Mouse (Mus musculus): ENCODE results near the gene Ube2d2b. TPM values are rescaled to one million over a fixed set of nuclear protein-coding genes. Genes with fewer than 3 reads are reported as not detected.

The Ube2d2b gene
- polyA plus RNA-seq, 1 experiment = not detected

- TF ChIP-seq POLR2A (IDR thresholded peaks at IDR 0.05; ENCODE audit: extremely low read depth, insufficient read depth, low read length) = no peak
- H3K4me3 ChIP-seq (ENCODE audit: insufficient read depth, low read length) = no peak overlapping the region
- H3K4me1 ChIP-seq (ENCODE audit: control insufficient read depth, insufficient read depth, low read length) = no peaks in the 10 kb centered on the region; the same call in 1 of the 2 replicates
- H3K27ac ChIP-seq (ENCODE audit: insufficient read depth, low read length) = no peak overlapping the region
Observed at GRCm38 (mm10) chr5:107848964-107849363, 19.1 kb downstream of the Ube2d2b start.

- Histone ChIP-seq H3K27ac (ENCODE audit: insufficient read depth, low read length) (no peak overlapping the region), H3K4me3 (ENCODE audit: insufficient read depth, low read length) (no peak overlapping the region)
- TF ChIP-seq POLR2A (IDR thresholded peaks at IDR 0.05; ENCODE audit: extremely low read depth, insufficient read depth, low read length) = no peak
- no peak for TF ChIP-seq CTCF (IDR thresholded peaks at IDR 0.05; ENCODE audit: extremely low read depth, insufficient read depth, low read length)
Observed at GRCm38 (mm10) chr5:107853807-107854206, 23.9 kb downstream of the Ube2d2b start.

DNA sequence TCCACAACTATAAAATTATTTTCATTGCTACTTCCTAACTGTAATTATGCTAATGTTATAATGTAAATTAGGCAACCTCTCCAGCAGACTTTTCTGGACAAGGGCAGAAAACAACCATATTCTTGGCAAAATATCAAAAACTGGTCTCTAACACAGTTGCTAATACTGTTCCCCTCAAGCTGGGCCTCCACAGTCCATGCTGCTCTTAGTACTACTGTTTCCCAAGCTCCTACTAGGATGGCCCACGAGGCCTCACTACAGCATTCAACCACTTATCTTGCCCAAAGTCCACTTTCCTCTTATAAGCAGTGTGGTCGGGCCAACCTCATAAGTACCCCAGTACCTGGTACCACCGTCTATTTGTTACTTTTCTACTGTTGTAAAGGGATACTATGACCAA lies 24.7 kb downstream of the Ube2d2b start:
- no peak overlapping the region for H3K4me3 ChIP-seq (ENCODE audit: insufficient read depth, low read length)
- TF ChIP-seq CTCF (IDR thresholded peaks at IDR 0.05; ENCODE audit: extremely low read depth, insufficient read depth, low read length) = no peak
- no peak for TF ChIP-seq POLR2A (IDR thresholded peaks at IDR 0.05; ENCODE audit: extremely low read depth, insufficient read depth, low read length)
- H3K27ac ChIP-seq (ENCODE audit: insufficient read depth, low read length) = no peak overlapping the region
- peaks cover 1% of the 10 kb centered on the region; the same call in 1 of the 2 replicates for H3K4me1 ChIP-seq (ENCODE audit: control insufficient read depth, insufficient read depth, low read length)

More at GRCm38 (mm10) chr5:107853807-107854206, 23.9 kb downstream of the Ube2d2b start:
- peaks cover 1% of the 10 kb centered on the region; the same call in 1 of the 2 replicates for H3K4me1 ChIP-seq (ENCODE audit: control insufficient read depth, insufficient read depth, low read length)

DNA sequence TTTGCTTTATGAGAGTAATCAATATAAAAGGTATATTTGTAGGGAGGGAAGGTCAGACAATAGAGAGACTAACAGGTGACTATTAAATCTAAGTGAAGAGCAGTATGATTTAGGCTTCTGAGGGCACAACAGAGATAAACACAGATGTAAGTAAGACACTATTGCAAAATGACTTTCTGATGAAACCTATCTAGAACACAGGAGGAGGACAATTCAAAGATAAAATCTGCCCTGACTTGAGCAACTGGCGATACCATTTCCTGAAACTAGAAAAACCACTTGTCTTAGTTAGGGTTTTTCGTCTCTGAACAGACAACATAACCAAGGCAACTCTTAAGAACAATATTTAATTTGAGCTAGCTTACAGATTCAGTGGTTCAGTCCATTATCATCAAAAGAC lies 25.6 kb downstream of the Ube2d2b start:
- no peak overlapping the region for H3K4me3 ChIP-seq (ENCODE audit: insufficient read depth, low read length)
- no peak overlapping the region for H3K27ac ChIP-seq (ENCODE audit: insufficient read depth, low read length)
- H3K4me1 ChIP-seq (ENCODE audit: control insufficient read depth, insufficient read depth, low read length) = peaks cover 1% of the 10 kb centered on the region; the same call in 1 of the 2 replicates
- TF ChIP-seq POLR2A (IDR thresholded peaks at IDR 0.05; ENCODE audit: extremely low read depth, insufficient read depth, low read length) (no peak), CTCF (IDR thresholded peaks at IDR 0.05; ENCODE audit: extremely low read depth, insufficient read depth, low read length) (no peak)

DNA sequence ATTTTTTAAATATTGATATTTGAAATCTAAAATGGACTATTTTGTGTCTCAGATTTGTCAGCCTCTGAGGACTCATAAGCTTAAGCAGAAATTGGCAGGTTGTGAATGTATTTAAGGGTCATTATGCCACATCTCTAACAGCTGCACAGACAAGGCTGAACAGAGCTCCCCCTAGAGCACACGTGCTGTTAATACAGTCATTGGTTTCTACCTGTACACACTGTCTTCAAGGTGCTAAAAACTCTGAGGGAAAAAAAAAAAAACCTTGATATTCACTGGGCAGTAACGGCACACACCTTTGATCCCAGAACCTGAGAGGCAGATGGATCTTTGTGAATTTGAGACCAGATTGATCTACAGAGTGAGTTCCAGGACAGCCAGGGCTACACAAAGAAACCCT lies 29.1 kb downstream of the Ube2d2b start:
- Histone ChIP-seq H3K27ac (ENCODE audit: insufficient read depth, low read length) (no peak overlapping the region), H3K4me1 (ENCODE audit: control insufficient read depth, insufficient read depth, low read length) (peaks cover 1% of the 10 kb centered on the region; the same call in 1 of the 2 replicates), H3K4me3 (ENCODE audit: insufficient read depth, low read length) (no peak overlapping the region)
- no peak for TF ChIP-seq POLR2A (IDR thresholded peaks at IDR 0.05; ENCODE audit: extremely low read depth, insufficient read depth, low read length)
- TF ChIP-seq CTCF (IDR thresholded peaks at IDR 0.05; ENCODE audit: extremely low read depth, insufficient read depth, low read length) = peak; percentile 35

DNA sequence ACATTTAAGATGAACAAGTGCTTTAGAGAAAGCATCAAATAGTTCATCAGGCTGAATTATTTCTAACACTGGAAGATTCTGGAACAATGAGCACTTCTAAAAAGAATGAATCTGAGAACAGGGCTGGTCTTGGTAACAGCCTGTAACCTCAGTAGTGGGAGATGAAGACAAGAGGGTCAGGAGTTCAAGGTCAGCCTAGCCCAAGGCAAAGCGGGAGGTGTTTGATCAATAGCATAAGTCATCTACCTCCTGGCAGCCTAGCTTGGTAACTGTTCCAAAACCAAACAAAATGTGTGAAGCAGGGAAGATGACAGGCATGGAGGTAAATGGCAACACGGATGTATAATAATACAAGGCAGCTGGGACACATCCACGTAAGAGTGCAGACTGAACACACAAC lies 34.1 kb downstream of the Ube2d2b start:
- Histone ChIP-seq H3K4me3 (ENCODE audit: insufficient read depth, low read length) (no peak overlapping the region), H3K4me1 (ENCODE audit: control insufficient read depth, insufficient read depth, low read length) (peaks cover 2% of the 10 kb centered on the region; the same call in 1 of the 2 replicates), H3K27ac (ENCODE audit: insufficient read depth, low read length) (no peak overlapping the region)
- TF ChIP-seq CTCF (IDR thresholded peaks at IDR 0.05; ENCODE audit: extremely low read depth, insufficient read depth, low read length) (no peak), POLR2A (IDR thresholded peaks at IDR 0.05; ENCODE audit: extremely low read depth, insufficient read depth, low read length) (no peak)

- TF ChIP-seq POLR2A (IDR thresholded peaks at IDR 0.05; ENCODE audit: extremely low read depth, insufficient read depth, low read length) = no peak
- TF ChIP-seq CTCF (IDR thresholded peaks at IDR 0.05; ENCODE audit: extremely low read depth, insufficient read depth, low read length) = no peak
- H3K4me1 ChIP-seq (ENCODE audit: control insufficient read depth, insufficient read depth, low read length) = peaks cover 2% of the 10 kb centered on the region; the same call in 1 of the 2 replicates
Observed at GRCm38 (mm10) chr5:107866127-107867126, 36.5 kb downstream of the Ube2d2b start.

GRCm38 (mm10) chr5:107867970-107868904 lies 38.3 kb downstream of the Ube2d2b start:
- TF ChIP-seq CTCF (IDR thresholded peaks at IDR 0.05; ENCODE audit: extremely low read depth, insufficient read depth, low read length) (no peak), POLR2A (IDR thresholded peaks at IDR 0.05; ENCODE audit: extremely low read depth, insufficient read depth, low read length) (no peak)
- peak overlapping the region; percentile 76 for H3K27ac ChIP-seq (ENCODE audit: insufficient read depth, low read length)
- H3K4me1 ChIP-seq (ENCODE audit: control insufficient read depth, insufficient read depth, low read length) = peaks cover 4% of the 10 kb centered on the region
- peak overlapping the region; percentile 81 for H3K4me3 ChIP-seq (ENCODE audit: insufficient read depth, low read length)

More at GRCm38 (mm10) chr5:107866127-107867126, 36.5 kb downstream of the Ube2d2b start:
- Histone ChIP-seq H3K27ac (ENCODE audit: insufficient read depth, low read length) (no peak overlapping the region), H3K4me3 (ENCODE audit: insufficient read depth, low read length) (no peak overlapping the region)

DNA sequence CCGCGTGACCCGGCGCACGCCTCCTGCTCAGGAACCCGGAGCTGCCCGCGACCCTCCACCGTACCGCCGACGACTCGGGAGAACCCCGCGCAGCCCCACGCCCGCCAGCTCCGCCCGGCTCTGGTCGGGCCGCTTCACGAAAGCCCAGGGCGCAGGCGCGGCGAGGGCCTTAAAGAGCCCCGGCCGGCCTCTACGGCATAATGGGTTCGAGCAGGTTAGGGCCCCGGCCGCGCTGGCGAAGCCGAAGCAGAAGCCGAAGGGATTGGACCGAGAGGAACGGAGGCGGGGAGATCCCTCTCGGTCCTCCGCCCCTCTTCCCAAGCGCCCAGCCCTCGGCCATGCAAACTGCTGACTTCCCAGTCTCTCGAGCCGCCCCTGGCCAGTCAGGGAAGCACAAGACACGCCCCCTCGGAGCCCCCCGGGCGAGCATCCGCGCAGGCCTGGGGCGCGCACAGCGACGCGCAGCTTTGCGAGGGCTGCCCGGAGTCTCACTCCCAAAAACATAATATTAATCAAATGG lies 39.1 kb downstream of the Ube2d2b start:
- Histone ChIP-seq H3K4me1 (ENCODE audit: control insufficient read depth, insufficient read depth, low read length) (peaks cover 4% of the 10 kb centered on the region), H3K27ac (ENCODE audit: insufficient read depth, low read length) (peak overlapping the region; percentile 76), H3K4me3 (ENCODE audit: insufficient read depth, low read length) (peak overlapping the region; percentile 81)
- TF ChIP-seq POLR2A (IDR thresholded peaks at IDR 0.05; ENCODE audit: extremely low read depth, insufficient read depth, low read length) (peak; percentile 47; the same call in 1 of the 2 replicates), CTCF (IDR thresholded peaks at IDR 0.05; ENCODE audit: extremely low read depth, insufficient read depth, low read length) (no peak)

Measured in cortical plate, adult 2 months (tissue).